Mouse (Mus musculus) cerebellum, postnatal 25 days (tissue): Measurements from ENCODE around the gene Abl2.

Experiments used
- DNase-seq, 2 experiments: peaks; one replicate each; pipeline ENCODE4 v3.0.0; 2021; ENCODE audit warnings: mixed read lengths in 2 of 2

Gene Abl2

DNA sequence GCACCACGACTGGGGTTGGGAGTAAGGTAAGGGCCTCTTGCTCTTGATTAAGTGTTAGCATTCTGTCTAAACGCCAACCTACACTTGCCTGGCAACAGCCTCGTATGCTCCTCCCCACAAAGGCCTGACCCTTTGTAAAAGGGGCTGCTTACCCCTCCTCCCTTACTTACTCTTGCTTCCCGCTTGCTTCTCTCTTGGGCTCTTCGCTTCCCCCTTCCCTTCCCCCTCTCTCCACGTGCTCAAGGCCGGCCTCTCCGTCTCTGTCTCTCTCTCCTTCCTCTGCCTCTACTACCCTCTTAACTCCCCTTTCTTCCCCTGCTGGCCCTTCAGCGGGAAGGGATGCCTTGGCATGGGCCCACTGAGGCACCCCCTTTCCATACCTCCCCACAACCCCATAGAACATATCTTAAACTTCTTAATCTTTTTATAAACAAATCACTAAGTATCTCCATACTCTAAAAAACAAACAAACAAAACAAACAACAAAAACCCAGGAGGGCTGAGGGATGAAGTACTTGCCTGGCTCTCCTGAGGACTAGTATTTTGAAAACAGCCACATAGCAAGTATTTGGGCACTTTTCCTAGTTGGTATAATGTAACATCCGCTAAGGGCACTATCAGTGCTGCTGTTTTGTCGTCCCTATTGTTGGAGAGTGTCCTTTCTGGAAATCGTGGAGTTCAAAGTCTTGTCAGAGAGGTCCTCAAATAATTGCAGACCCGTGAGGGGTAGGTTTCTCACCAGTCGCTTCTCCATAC, 114.3 kb downstream of the Abl2 start:
- DNase-seq: no peak

DNA sequence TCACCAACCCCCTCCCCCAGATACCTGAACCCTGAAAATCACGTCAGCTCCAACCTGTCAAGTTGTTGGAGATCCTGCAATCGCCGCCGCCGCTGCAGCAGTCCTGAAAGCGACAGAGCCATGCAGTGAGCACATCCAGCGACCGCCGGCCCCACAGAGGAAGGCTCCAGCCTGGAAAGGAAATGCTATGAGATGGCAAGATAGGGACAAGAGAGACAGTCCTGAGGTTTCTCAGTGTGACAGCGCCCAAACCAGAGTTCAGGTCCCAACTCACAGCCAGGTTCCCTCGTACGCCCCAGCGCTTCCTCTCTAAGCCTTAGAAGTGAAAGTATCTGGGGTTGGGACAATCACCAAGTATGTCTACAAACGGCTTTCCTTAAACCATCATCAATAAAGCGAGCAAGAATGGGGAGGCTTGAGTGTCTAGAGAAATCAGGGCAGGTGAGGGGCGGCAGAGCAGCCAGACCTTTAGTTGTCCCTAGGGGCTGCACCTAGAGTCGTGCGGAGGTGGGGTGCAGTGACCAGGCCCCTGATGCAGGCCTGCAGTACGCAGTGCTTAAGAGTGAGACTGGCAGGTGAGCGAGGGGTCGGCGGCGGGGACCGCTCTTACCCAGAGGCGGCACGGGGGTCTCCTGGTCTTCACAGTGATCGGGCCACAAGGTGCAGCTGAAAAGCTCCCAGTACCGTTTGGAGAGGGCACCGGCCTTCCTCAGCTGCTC, 115.0 kb downstream of the Abl2 start:
- peak in 1 of 2 experiments; percentile 47 for DNase-seq

DNA sequence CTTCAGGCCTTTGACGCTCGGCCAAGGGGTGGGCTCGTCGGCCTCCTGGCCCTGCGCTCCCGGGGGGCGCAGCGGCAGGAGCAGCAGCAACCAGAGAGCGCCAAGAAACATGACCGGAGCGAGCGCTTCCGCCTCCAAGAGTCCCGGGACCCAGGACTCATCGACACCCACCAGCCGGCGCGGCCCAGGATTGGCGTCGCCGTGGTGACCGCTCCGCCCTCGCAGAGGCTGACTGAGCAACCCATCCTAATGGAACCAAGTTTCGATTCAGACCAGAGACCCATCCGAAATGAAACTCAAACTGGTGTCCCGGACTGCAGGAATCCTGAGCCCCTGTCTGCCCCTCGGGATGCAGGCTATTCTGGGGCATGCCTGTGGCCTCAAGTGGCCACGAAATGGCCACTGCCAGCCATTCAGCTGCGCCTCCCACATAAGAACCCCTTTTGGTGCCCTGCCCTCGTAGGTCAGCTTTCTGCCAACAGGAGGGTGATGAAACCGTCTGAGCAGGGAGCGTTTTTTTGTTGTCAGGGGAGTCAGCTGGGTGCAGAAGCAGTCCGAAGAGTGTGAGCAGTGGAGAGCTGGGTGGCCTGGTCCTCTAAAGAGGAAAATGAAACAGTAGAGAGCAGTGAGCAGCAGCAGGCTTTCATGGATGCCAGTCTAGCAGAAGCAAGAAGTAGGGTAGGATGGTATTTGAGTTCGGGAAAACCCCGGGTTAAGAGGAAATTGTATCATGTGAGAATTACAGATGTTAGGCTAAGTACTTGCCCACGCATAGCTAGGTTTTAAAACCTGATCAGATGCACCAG, 115.8 kb downstream of the Abl2 start, which contains the start of gene Tor3a:
TSS of gene Tor3a (minus strand) at position 162 of the 806 bp plus-strand sequence.
- DNase-seq: peak; percentile 64 to 68

DNA sequence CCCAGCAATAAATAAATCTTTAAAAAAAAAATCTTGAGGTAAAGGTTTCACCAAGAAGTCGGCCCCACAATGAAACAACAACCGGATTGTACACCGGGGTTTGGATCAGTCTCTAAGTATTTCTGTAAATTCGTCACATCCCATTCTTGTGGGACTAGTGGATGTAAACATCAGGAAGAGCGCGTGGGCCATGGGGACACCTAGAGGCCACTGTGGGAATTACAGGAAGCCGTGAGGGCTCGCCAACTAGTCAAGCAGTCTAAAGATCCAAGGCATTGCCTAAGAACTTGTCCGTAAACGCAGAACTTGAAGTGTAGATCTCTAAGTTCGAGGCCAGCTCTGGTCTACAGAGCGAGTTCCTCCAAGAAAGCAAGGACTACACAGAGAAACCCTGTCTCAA, 117.6 kb downstream of the Abl2 start:
- DNase-seq: peak; percentile 69 to 78

DNA sequence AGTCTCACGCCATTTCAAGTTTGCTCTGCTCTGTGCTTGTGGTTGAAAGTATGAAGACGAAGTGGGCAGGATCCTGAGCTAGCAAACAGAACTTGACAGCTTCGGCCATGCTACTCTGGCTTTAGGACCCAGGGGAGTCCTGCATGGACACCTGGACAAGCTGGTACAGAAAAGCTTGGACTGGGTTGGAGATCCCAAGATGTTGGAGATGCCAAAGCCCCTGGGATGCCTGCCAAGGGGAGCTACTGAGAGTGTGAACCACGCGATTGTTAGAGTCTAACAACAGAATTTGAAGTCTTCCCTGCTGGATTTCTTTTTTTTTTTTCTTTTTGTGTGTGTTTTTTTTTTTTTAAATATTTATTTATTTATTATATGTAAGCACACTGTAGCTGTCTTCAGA, 118.0 kb downstream of the Abl2 start:
- DNase-seq: peak in 1 of 2 experiments; percentile 73

DNA sequence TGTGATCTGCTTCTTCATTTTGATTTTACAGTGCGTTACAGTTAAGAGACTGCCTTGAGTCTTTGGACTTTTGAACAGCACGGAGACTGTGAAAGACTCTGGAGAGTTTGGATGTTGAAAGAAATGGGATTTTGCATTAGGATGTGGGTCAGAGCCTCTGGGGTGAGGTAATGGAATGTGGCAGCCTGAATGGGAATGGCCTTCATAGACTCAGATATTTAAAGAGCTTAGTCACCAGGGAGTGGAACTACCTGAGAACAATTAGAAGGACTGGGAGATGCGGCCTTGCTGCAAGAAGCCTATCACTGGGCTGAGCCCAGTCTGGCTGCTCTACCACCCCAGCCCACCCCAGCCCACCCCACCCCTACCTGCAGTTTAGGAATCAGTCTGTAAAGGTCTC, 118.6 kb downstream of the Abl2 start:
- DNase-seq: no peak

DNA sequence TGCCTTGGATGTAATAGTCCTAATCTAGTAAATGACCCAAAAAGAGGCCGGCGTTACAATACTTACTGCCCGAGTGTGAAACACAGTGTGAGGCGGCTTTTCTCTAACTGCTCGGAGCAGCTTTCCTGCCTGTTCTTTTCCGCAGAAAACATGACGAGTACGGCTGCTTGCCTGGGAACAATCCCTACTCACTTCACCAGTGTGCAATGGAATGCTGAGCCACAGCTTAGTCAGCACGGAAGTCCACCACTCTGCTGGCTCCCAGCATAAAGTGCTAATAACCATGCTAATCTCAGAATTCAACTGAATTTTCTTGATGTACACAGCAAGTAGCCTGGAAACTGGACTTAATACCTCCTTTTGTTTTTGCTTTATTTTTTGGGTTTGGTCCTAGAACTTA, 121.0 kb downstream of the Abl2 start:
- DNase-seq: no peak

DNA sequence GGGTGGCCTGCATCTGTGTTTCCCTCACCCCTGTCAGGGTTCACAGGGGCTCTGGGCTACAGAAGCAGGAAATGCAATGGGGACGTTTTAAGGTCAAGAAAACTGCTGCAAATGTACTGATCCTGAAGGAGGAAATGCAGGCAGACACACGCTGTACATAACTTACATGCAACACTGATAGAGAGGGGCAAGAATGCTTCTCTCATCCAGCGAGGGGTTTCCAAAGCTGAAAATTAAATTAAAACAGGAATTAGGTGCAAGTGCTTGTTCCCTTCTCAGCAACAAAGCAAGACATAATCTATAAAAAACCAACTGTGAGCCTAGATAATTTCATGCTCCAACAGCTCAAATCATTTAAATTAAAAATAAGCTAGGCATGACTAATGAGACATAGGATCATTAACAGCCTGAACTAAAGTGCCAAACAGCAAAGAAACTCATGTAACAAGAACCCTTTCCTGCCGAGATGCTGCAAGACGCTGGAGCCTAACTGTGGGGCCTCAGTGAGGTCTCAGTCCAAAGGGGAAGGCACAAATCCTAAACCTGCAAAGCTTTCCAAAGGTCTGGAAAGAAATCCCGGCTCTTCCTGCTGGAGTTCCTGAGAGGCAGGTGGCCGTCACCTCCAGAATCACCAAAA, 127.6 kb downstream of the Abl2 start:
- DNase-seq: no peak
